Mouse (Mus musculus): ENCODE measurements at regions not wholly inside any gene's neighbourhood (a gene's known extent, or its start where the extent isn't known, plus 50 kb on each side); places are given as distances from the start of the nearest gene placed in this dataset.

- H3K27me3 ChIP-seq (ENCODE audit: insufficient read depth, low read length): no peaks in the 10 kb centered on the region
- no peaks in the 10 kb centered on the region for H3K9me3 ChIP-seq (ENCODE audit: low read length)
- H3K4me3 ChIP-seq (ENCODE audit: low read length): no peak overlapping the region
- no peak overlapping the region for H3K9ac ChIP-seq (replicated peaks; ENCODE audit: low read length)
- WGBS: 38% methylated on average over 4 of the region's 4 CpGs
- H3K27ac ChIP-seq: no peak overlapping the region
- H3K36me3 ChIP-seq (ENCODE audit: insufficient read depth, low read length): no peaks in the 10 kb centered on the region
- DNase-seq (ENCODE audit: low spot score): no peak
- no peaks in the 10 kb centered on the region for H3K4me1 ChIP-seq (ENCODE audit: insufficient read depth, low read length)
- no peak for ATAC-seq
- TF ChIP-seq CTCF (IDR thresholded peaks at IDR 0.05; ENCODE audit: low read depth): no peak
- H3K4me2 ChIP-seq (ENCODE audit: low read depth, low read length): no peak overlapping the region
Observed at GRCm38 (mm10) chr19:30354981-30355380, 122.2 kb downstream of the Mbl2 start.

- Histone ChIP-seq H3K9me3 (ENCODE audit: low read length) (no peaks in the 10 kb centered on the region), H3K27ac (no peak overlapping the region), H3K4me2 (ENCODE audit: low read depth, low read length) (no peak overlapping the region), H3K4me3 (ENCODE audit: low read length) (no peak overlapping the region), H3K9ac (replicated peaks; ENCODE audit: low read length) (no peak overlapping the region), H3K4me1 (ENCODE audit: insufficient read depth, low read length) (no peaks in the 10 kb centered on the region), H3K36me3 (ENCODE audit: insufficient read depth, low read length) (no peaks in the 10 kb centered on the region), H3K27me3 (ENCODE audit: insufficient read depth, low read length) (no peaks in the 10 kb centered on the region)
- TF ChIP-seq CTCF (IDR thresholded peaks at IDR 0.05; ENCODE audit: low read depth): no peak
- 70% methylated on average over 6 of the region's 6 CpGs for WGBS
- ATAC-seq (no peak), DNase-seq (ENCODE audit: low spot score) (peak; percentile 12)
Observed at GRCm38 (mm10) chr19:30358961-30359360, 126.2 kb downstream of the Mbl2 start.

- WGBS: 69% methylated on average over 5 of the region's 5 CpGs
- Histone ChIP-seq H3K4me2 (ENCODE audit: low read depth, low read length) (no peak overlapping the region), H3K36me3 (ENCODE audit: insufficient read depth, low read length) (no peaks in the 10 kb centered on the region), H3K9ac (replicated peaks; ENCODE audit: low read length) (no peak overlapping the region), H3K9me3 (ENCODE audit: low read length) (no peaks in the 10 kb centered on the region), H3K4me3 (ENCODE audit: low read length) (no peak overlapping the region), H3K27ac (no peak overlapping the region), H3K4me1 (ENCODE audit: insufficient read depth, low read length) (no peaks in the 10 kb centered on the region), H3K27me3 (ENCODE audit: insufficient read depth, low read length) (no peaks in the 10 kb centered on the region)
- no peak for DNase-seq (ENCODE audit: low spot score)
- no peak for ATAC-seq
- no peak for TF ChIP-seq CTCF (IDR thresholded peaks at IDR 0.05; ENCODE audit: low read depth)
Observed at GRCm38 (mm10) chr19:30371901-30372300, 139.2 kb downstream of the Mbl2 start.

GRCm38 (mm10) chr19:30379767-30380166 is 147.0 kb downstream of the Mbl2 start:
- H3K9ac ChIP-seq (replicated peaks; ENCODE audit: low read length): no peak overlapping the region
- H3K36me3 ChIP-seq (ENCODE audit: insufficient read depth, low read length): no peaks in the 10 kb centered on the region
- no peak overlapping the region for H3K4me3 ChIP-seq (ENCODE audit: low read length)
- no peak overlapping the region for H3K4me2 ChIP-seq (ENCODE audit: low read depth, low read length)
- no peaks in the 10 kb centered on the region for H3K4me1 ChIP-seq (ENCODE audit: insufficient read depth, low read length)
- 46% methylated on average over 6 of the region's 6 CpGs for WGBS
- no peak overlapping the region for H3K27ac ChIP-seq
- H3K9me3 ChIP-seq (ENCODE audit: low read length): no peaks in the 10 kb centered on the region
- peak; percentile 35 for DNase-seq (ENCODE audit: low spot score)
- no peaks in the 10 kb centered on the region for H3K27me3 ChIP-seq (ENCODE audit: insufficient read depth, low read length)
- no peak for TF ChIP-seq CTCF (IDR thresholded peaks at IDR 0.05; ENCODE audit: low read depth)
- no peak for ATAC-seq

- ATAC-seq (no peak), DNase-seq (ENCODE audit: low spot score) (no peak)
- Histone ChIP-seq H3K4me3 (ENCODE audit: low read length) (no peak overlapping the region), H3K36me3 (ENCODE audit: insufficient read depth, low read length) (no peaks in the 10 kb centered on the region), H3K27ac (no peak overlapping the region), H3K27me3 (ENCODE audit: insufficient read depth, low read length) (no peaks in the 10 kb centered on the region), H3K4me1 (ENCODE audit: insufficient read depth, low read length) (no peaks in the 10 kb centered on the region), H3K9me3 (ENCODE audit: low read length) (no peaks in the 10 kb centered on the region), H3K4me2 (ENCODE audit: low read depth, low read length) (no peak overlapping the region), H3K9ac (replicated peaks; ENCODE audit: low read length) (no peak overlapping the region)
- WGBS: 76% methylated on average over 6 of the region's 6 CpGs
- TF ChIP-seq CTCF (IDR thresholded peaks at IDR 0.05; ENCODE audit: low read depth): no peak
Observed at GRCm38 (mm10) chr19:30380515-30381206, 147.9 kb downstream of the Mbl2 start.

GRCm38 (mm10) chr19:30393791-30394190 is 155.7 kb downstream of the Dkk1 start:
- ATAC-seq: no peak
- 79% methylated on average over 5 of the region's 5 CpGs for WGBS

GRCm38 (mm10) chr19:30406943-30407342 is 142.5 kb downstream of the Dkk1 start:
- H3K27me3 ChIP-seq (ENCODE audit: insufficient read depth, low read length): no peaks in the 10 kb centered on the region
- no peak overlapping the region for H3K4me2 ChIP-seq (ENCODE audit: low read depth, low read length)
- no peaks in the 10 kb centered on the region for H3K9me3 ChIP-seq (ENCODE audit: low read length)
- no peaks in the 10 kb centered on the region for H3K36me3 ChIP-seq (ENCODE audit: insufficient read depth, low read length)
- H3K4me1 ChIP-seq (ENCODE audit: insufficient read depth, low read length): no peaks in the 10 kb centered on the region
- WGBS: 57% methylated on average over 6 of the region's 6 CpGs
- no peak overlapping the region for H3K27ac ChIP-seq
- DNase-seq (ENCODE audit: low spot score): no peak
- H3K9ac ChIP-seq (replicated peaks; ENCODE audit: low read length): no peak overlapping the region
- ATAC-seq: no peak
- TF ChIP-seq CTCF (IDR thresholded peaks at IDR 0.05; ENCODE audit: low read depth): no peak
- no peak overlapping the region for H3K4me3 ChIP-seq (ENCODE audit: low read length)

More at GRCm38 (mm10) chr19:30393791-30394190, 155.7 kb downstream of the Dkk1 start:
- H3K9me3 ChIP-seq (ENCODE audit: low read length): no peaks in the 10 kb centered on the region
- H3K4me2 ChIP-seq (ENCODE audit: low read depth, low read length): no peak overlapping the region
- H3K9ac ChIP-seq (replicated peaks; ENCODE audit: low read length): no peak overlapping the region
- H3K27me3 ChIP-seq (ENCODE audit: insufficient read depth, low read length): no peaks in the 10 kb centered on the region
- H3K4me1 ChIP-seq (ENCODE audit: insufficient read depth, low read length): no peaks in the 10 kb centered on the region
- H3K4me3 ChIP-seq (ENCODE audit: low read length): no peak overlapping the region
- no peak for TF ChIP-seq CTCF (IDR thresholded peaks at IDR 0.05; ENCODE audit: low read depth)
- no peak overlapping the region for H3K27ac ChIP-seq
- no peaks in the 10 kb centered on the region for H3K36me3 ChIP-seq (ENCODE audit: insufficient read depth, low read length)
- no peak for DNase-seq (ENCODE audit: low spot score)
